Mouse (Mus musculus) c-Kit-positive CD71-negative TER-119-negative erythroid progenitor cells, embryonic 14.5 days (primary cell): ENCODE data around the gene Jsrp1.

ENCODE experiments used
- DNase-seq: peaks from one replicate; pipeline ENCODE4 v3.0.0-alpha.2; 2013; ENCODE audit warnings: low read depth

The Jsrp1 gene

DNA sequence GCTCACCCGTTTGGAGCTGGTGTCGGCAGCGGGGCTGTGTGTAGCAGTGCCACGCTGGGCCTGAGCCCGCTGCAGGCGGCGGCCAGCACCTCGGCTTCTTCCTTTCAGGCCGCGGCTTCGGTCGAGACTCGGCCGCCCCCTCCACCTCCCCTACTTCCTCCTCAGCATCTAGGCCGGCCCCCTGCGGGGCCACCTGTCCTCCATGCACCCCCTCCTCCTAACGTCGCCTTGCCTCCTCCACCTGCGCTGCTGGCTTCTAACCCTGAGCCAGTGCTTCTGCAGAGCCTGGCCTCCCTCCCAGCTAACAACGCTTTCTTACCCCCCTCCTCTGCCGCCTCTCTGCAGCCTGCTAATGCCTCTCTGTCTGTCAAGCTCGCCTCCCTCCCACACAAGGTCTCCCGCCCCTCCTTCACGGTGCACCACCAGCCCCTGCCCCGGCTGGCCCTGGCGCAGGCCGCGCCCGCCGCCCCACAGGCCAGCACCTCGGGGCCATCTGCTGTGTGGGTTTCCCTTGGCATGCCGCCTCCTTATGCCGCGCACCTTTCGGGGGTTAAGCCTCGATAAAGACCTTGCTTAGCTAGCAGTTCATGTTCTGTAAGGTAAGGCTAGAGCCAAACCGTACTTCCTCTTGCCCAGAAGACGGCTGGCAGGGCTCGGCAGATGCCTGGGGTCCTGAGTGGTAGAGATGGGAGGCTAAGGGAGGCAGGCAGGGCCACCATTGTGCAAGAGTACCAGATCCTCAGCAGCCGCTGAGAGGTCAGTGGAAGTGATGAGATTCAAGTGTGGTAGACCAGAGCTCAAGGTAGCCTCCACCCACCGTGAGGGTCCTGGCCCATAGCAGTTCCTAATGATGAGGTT lies 20.9 kb downstream of the Jsrp1 start:
- DNase-seq: no peak

GRCm38 (mm10) chr10:80791476-80792174 lies 21.7 kb downstream of the Jsrp1 start:
- no peak for DNase-seq

DNA sequence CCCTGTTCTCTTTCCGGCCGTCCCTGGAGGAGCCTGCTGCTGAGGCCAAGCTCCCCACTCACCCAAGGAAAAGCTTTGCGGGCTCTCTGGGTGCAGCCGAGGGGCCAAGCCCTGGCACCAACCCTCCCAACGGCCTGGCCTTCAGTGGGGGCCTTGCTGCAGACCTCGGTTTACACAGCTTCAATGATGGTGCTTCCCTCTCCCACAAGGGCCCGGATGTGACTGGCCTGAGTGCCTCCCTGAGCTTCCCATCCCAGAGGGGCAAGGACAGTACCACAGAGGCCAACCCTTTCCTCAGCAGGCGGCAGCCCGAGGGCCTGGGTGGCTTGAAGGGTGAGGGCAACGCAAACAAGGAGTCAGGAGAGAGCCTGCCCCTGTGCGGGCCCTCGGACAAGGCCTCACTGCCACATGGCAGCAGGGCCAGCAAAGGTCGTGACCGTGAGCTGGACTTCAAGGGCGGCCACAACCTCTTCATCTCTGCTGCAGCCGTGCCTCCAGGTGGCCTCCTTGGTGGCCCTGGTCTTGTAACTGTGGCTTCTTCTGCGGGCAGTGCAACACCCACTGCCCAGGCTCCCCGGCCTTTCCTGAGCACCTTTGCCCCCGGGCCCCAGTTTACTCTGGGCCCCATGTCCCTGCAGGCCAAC lies 22.4 kb downstream of the Jsrp1 start:
- DNase-seq: no peak

DNA sequence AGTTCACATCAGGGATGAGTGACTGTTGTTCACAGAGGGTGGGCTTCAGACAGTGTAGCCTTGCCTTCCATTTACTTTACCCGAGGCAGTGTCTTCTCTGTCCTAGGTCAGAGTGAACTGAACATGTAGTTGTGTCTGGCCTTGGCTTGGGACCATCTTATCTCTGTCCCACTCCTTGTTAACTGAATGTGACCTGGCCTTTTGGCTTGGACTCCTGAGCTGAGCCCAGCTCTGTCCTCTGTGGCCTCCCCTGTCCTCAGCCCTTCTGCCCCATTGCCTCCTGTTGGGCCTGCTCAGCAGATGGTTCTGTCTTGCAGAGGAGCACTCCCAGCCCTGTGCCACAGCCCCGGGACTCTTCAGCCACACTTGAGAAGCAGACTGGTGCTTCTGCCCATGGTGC lies 25.8 kb downstream of the Jsrp1 start:
- no peak for DNase-seq

- DNase-seq: no peak
Observed at GRCm38 (mm10) chr10:80785963-80786362, 27.3 kb downstream of the Jsrp1 start.

- no peak for DNase-seq
Observed at GRCm38 (mm10) chr10:80784871-80785270, 28.4 kb downstream of the Jsrp1 start.

GRCm38 (mm10) chr10:80784302-80784701 lies 29.0 kb downstream of the Jsrp1 start:
- DNase-seq: no peak

- DNase-seq: no peak
Observed at GRCm38 (mm10) chr10:80779565-80779964, 33.7 kb downstream of the Jsrp1 start.

GRCm38 (mm10) chr10:80777123-80777522 lies 36.2 kb downstream of the Jsrp1 start:
- DNase-seq: no peak

DNA sequence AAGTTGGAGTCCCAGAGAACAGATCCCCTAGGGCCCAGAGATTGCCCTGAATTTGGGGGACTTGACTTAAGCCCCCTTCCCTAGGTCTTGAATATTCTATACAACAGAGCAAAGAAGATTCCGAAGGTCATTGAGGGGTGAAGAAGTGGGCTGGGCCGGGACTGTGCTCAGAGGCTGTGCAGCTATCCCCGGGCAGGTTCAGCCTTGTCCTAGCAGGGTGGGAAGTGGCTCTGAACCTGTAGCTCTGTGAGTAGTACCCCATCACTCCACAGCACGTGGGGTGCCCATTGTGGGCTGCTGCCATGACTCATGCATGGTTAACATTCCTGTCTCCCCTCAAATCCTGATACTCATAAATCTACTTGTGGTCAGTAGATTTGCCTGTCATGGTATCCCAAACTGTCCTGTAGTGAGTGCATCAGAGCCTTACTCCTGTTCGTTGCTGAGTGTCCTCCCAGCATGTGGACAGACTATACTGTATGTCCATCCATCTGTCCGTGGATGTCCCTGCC lies 36.9 kb downstream of the Jsrp1 start:
- no peak for DNase-seq

DNA sequence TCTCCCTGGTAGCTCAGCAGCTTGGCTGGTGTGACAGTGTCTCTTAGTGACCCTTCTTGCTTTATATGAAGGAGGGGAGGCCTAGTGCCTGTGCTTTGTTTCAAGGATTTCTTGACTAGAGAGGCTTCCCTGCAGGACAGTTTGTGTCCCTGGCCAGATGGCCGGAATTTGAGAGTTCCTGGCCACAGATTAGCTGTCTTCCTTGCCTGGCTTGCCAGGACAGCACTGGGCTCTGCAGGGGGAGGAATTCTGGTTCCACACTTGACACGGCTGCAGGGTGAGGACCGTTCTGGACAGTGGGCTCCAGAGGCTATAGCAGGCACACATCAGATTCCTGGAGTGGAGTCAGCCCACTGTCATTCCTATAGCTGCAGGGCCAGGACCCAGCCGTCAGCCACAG lies 37.6 kb downstream of the Jsrp1 start:
- no peak for DNase-seq

DNA sequence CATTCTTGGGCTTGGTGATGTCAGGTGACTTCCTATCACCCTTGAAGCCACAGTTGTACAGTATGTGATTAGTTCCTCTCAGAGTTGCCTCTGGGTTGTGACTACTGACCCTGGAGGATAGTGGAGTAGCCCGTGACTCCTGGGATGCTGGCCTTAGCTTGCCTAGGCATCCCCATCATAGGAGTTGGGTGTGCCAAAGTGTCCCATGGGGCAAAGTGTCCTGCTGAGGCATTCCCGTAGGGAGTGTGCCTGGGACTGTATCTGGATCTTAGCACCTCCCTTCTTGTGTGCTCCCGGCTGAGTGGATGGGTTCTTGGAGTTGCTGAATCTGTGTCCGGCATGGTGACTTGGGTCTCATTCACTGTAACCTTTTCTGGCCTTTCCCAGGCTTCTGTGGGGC lies 38.3 kb downstream of the Jsrp1 start:
- DNase-seq: no peak

DNA sequence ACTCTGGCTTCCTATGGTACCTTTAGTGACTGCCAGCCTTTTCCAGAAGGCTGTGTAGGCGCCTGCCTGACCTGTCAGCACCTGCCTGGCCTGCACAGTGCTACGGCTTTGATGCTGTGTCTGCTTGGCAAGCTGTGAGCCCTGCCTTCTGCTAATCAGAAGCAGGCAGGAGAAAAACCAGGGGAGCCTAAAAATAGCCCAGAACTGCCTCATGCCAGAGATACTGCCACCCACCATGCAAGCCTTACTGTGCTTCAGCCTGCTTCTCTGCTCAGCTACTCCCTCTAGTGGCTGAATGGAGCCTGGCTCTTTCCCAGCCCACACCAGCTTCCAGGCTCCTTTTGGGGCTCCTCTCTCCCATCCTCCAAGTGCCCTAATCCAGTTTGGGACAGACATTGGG lies 38.7 kb downstream of the Jsrp1 start:
- peak; percentile 70 for DNase-seq

GRCm38 (mm10) chr10:80773816-80774215 lies 39.5 kb downstream of the Jsrp1 start:
- no peak for DNase-seq

DNA sequence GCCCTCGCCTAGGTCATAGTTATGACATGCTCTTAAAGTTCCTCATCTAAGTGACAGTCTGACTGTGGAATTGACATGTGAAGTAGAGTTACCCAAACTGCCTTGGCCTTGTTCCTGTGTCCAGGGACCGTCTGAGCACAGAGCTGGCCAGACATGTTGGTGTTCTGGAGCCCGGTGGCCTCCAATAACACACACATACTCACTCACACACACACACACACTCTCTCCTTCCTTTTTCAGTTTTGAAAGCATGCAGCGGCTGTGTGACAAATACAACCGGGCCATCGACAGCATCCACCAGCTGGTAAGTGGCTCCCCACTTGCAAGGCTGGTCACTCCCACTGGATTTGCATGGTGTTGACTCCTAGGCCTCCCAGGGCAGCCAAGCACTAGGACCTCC lies 44.9 kb downstream of the Jsrp1 start:
- no peak for DNase-seq

DNA sequence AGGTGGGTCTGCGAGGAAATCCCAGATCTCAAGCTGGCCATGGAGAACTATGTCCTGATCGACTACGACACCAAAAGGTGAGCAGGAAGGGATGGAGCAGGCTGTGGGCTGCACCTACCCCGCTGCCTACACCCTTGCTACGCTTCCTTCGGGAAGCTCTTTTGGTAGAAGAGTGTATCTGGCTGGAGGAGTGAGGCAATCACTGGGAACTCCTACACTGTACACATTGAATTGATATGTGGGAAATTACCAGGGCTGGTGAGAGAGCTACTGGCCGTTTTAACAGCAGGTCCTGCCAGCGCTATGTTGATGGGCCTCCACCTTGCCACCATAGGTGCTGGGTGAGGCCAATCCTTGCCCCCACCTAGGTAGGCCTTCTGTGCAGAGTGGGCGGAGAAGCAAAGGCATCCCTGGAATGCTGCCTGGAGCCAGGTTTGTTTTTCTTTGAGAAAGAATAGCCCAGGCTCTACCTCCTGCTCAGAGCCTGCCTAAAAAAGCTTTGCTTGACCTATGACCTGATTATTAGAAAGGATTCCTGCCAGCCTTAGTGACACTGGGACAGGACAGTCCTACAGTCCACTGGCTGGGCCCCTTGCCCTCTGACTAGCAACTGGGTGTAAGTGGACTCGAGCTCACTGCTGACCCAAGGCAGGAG lies 47.0 kb downstream of the Jsrp1 start:
- DNase-seq: no peak

GRCm38 (mm10) chr10:80765746-80766145 lies 47.6 kb downstream of the Jsrp1 start:
- DNase-seq: no peak

- peak; percentile 54 for DNase-seq
Observed at GRCm38 (mm10) chr10:80763502-80763901, 49.8 kb downstream of the Jsrp1 start.

GRCm38 (mm10) chr10:80761821-80762220 lies 51.5 kb downstream of the Jsrp1 start:
- no peak for DNase-seq

DNA sequence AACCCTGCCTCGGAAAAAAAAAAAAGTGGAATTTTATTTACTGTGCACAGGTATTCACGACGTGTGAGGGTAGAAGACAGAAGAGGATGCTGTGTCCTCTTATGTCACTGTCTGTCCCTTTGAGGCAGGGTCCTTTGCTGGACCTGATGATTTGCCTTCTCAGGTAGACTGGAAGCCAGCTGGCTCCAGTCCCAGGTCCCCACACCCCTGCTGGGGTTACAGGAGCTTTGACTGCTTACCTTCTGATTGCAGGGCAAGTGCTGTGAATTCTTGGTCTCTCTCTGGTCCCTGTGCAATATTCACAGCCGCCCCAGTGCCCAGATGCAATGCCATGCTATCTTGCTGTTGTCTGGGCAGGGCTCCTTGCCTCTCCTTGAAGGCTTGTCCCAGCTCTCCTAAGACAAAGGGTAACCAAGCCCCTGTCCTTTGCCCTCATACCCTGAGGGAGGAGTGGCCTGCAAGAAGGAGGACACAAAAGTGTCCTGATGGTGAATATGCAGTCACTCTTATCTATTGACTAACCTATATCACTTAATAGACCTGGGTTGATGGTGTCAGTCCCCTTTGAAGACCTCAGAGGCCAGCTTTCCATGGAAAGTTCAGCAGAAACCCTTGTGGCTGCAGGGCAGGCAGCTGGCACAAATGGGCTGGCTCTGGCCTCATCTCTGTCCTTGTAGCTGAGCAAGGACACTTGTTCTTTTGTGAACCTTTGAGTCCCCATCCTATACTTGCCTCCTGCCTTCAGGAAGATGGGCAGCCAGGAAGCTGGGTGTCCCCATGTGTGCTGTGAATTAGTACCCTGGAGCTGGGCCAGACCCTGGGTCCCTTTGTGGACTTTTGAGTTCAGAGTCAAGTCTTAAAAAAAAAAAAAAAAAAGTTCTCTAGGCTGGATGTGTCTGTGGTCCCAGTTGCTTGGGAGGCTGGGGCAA lies 52.4 kb downstream of the Jsrp1 start:
- DNase-seq: no peak

DNA sequence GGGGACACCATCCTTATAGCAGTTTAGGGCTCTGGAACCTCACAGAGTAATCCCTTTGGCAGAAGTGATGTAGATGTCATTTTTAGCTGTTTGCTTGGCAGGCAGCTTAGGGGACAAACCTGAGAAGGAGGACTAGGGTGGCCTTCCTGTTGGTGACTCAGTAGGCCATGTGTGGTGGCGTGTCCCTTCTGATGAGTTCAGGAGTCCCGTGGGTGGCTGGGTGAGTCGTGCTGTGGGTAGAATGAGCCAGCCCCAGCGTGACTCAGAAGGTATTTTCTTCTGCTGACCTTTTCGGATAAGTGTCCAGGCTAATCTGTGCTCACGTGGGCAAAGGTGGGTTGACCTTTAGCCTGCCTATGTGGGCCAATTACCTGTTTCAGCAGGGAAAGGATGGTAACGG lies 54.6 kb downstream of the Jsrp1 start:
- no peak for DNase-seq
